In genomic region chr16:18185715-18186449, GRCm38 (mm10) we compare ENCODE assay signal across 22 mouse cellular contexts. TPM values are rescaled to one million over a fixed set of nuclear protein-coding genes. Genes with fewer than 3 reads are reported as not detected.
A peak's percentile ranks its signal among the peaks of the same experiment; 100 is the strongest.
DNase-seq lines count a peak whose midpoint lies in the region; ATAC-seq lines count a peak whose summit lies in the region.
"Had no signal": no experiment of that assay in that cellular context is flagged by ENCODE, and none has a peak within 500 bp of the region (broad histone marks: within the 10 kb centered on the region; RNA-seq: fewer than 3 reads in every experiment).

No protein-coding gene starts in this region.

- H3K27me3 ChIP-seq in megakaryocyte, embryonic 14.5 days (replicated peaks): peaks cover 48% of the 10 kb centered on the region
- H3K27me3 ChIP-seq in intestine, embryonic 15.5 days (replicated peaks): no peaks in the 10 kb centered on the region
- H3K27me3 ChIP-seq in limb, embryonic 12.5 days: peaks cover 49% of the 10 kb centered on the region
- H3K27me3 ChIP-seq: stomach, embryonic 15.5 days had no signal

- H3K9me3 ChIP-seq in megakaryocyte, embryonic 14.5 days: peaks cover 27% of the 10 kb centered on the region
- H3K9me3 ChIP-seq in intestine, embryonic 15.5 days: no peaks in the 10 kb centered on the region
- H3K9me3 ChIP-seq in limb, embryonic 12.5 days: no peaks in the 10 kb centered on the region
- H3K9me3 ChIP-seq: forebrain, embryonic 13.5 days; heart, embryonic 13.5 days; liver, embryonic 15.5 days; midbrain, embryonic 10.5 days; stomach, embryonic 15.5 days had no signal

- peak overlapping the region; percentile 25 for H3K4me3 ChIP-seq in megakaryocyte, embryonic 14.5 days (replicated peaks)
- H3K4me3 ChIP-seq in intestine, embryonic 15.5 days (replicated peaks): no peak overlapping the region
- no peak overlapping the region for H3K4me3 ChIP-seq in limb, embryonic 12.5 days (replicated peaks)
- H3K4me3 ChIP-seq: forebrain, embryonic 13.5 days; heart, embryonic 13.5 days; liver, embryonic 15.5 days; midbrain, embryonic 10.5 days; stomach, embryonic 15.5 days had no signal

- 33% methylated on average over 8 of the region's 8 CpGs for WGBS in intestine, embryonic 15.5 days
- 12% methylated on average over 8 of the region's 8 CpGs for WGBS in limb, embryonic 12.5 days

- peaks cover 6% of the 10 kb centered on the region for H3K36me3 ChIP-seq in megakaryocyte, embryonic 14.5 days (replicated peaks; ENCODE audit: low read length)
- H3K36me3 ChIP-seq in intestine, embryonic 15.5 days: no peaks in the 10 kb centered on the region
- no peaks in the 10 kb centered on the region for H3K36me3 ChIP-seq in limb, embryonic 12.5 days
- H3K36me3 ChIP-seq: heart, embryonic 13.5 days; liver, embryonic 15.5 days; midbrain, embryonic 10.5 days; stomach, embryonic 15.5 days had no signal

- intact Hi-C loops in left cerebral cortex, postnatal 4 days (cut with DNase I): no loop called here

- peak overlapping the region; percentile 36; the same call in 1 of the 2 replicates for H3K27ac ChIP-seq in intestine, embryonic 15.5 days
- peak overlapping the region; percentile 80 for H3K27ac ChIP-seq in limb, embryonic 12.5 days
- H3K27ac ChIP-seq: forebrain, embryonic 13.5 days; liver, embryonic 15.5 days; midbrain, embryonic 10.5 days; stomach, embryonic 15.5 days had no signal

- DNase-seq in right cerebral cortex, adult 2 months (ENCODE audit: low spot score in 2 of 2): no peak
- DNase-seq in left cerebral cortex, postnatal 4 days: no peak
- DNase-seq in right cerebral cortex, adult 18-20 months: no peak
- DNase-seq: cerebellum, adult 8-10 months; heart, postnatal 36 days; layer of hippocampus, postnatal 36 days; lung, postnatal 10 days; thymus, adult 2 months had no signal

- peak overlapping the region; percentile 28 for H3K4me2 ChIP-seq in intestine, embryonic 15.5 days (replicated peaks)
- H3K4me2 ChIP-seq in limb, embryonic 12.5 days: peak overlapping the region; percentile 39
- H3K4me2 ChIP-seq: forebrain, embryonic 13.5 days; heart, embryonic 13.5 days; liver, embryonic 15.5 days; stomach, embryonic 15.5 days had no signal

- peaks cover 59% of the 10 kb centered on the region for H3K4me1 ChIP-seq in megakaryocyte, embryonic 14.5 days
- peaks cover 26% of the 10 kb centered on the region for H3K4me1 ChIP-seq in intestine, embryonic 15.5 days (replicated peaks)
- peaks cover 59% of the 10 kb centered on the region for H3K4me1 ChIP-seq in limb, embryonic 12.5 days (replicated peaks)
- H3K4me1 ChIP-seq: forebrain, embryonic 13.5 days; liver, embryonic 15.5 days had no signal

- H3K9ac ChIP-seq in intestine, embryonic 15.5 days: no peak overlapping the region
- no peak overlapping the region for H3K9ac ChIP-seq in limb, embryonic 12.5 days (replicated peaks)
- H3K9ac ChIP-seq: forebrain, embryonic 13.5 days; heart, embryonic 13.5 days; liver, embryonic 15.5 days; stomach, embryonic 15.5 days had no signal

- no peak for ATAC-seq in megakaryocyte, adult 5-6 weeks (ENCODE audit: poor library complexity, severe bottlenecking)
- peak; percentile 80 for ATAC-seq in intestine, embryonic 15.5 days
- ATAC-seq in limb, embryonic 12.5 days (ENCODE audit: insufficient number of reproducible peaks, insufficient read depth, low FRiP score, low TSS enrichment, low read depth): peak; percentile 92
- ATAC-seq: forebrain, embryonic 13.5 days had no signal

RNA-seq across cellular contexts. Expression of gene Ccdc188, which starts 31.8 kb away (rescaled TPM):
- not detected in 2 replicates for polyA plus RNA-seq in megakaryocyte, embryonic 14.5 days (2012; ENCODE audit: insufficient read depth, low replicate concordance)
- total RNA-seq in megakaryocyte, adult 5-6 weeks (2015): not detected in 2 replicates
- not detected in 2 replicates for total RNA-seq in megakaryocyte, adult 5-6 weeks (2017)
- not detected in 2 replicates for polyA plus RNA-seq in intestine, embryonic 15.5 days (2015; fragmentation: Nextera tagmentation; extraction: Ambion mirVana)
- polyA plus RNA-seq in limb, embryonic 12.5 days (2016; fragmentation: Nextera tagmentation; extraction: Ambion mirVana): not detected in 2 replicates
- not detected for total RNA-seq in left cerebral cortex, postnatal 4 days (2021)
- total RNA-seq: adrenal gland, postnatal 4 days; ES-E14; granulocyte monocyte progenitor cell, adult 5-6 weeks; heart, postnatal 36 days; layer of hippocampus, postnatal 36 days had no signal
- polyA plus RNA-seq: forebrain, embryonic 13.5 days; heart, embryonic 13.5 days; liver, embryonic 15.5 days; midbrain, embryonic 10.5 days; spleen, adult 2 months; stomach, embryonic 15.5 days; urinary bladder, adult 2 months had no signal

RNA-seq across cellular contexts. Expression of gene Zdhhc8, which starts 49.1 kb away (rescaled TPM):
- polyA plus RNA-seq in megakaryocyte, embryonic 14.5 days (2012; ENCODE audit: insufficient read depth, low replicate concordance): 18.6 and 41.2 TPM in 2 replicates
- total RNA-seq in megakaryocyte, adult 5-6 weeks (2015): 5.1 and 5.8 TPM in 2 replicates
- total RNA-seq in megakaryocyte, adult 5-6 weeks (2017): 2.2 and 4.0 TPM in 2 replicates
- 11.5 and 11.6 TPM in 2 replicates for polyA plus RNA-seq in intestine, embryonic 15.5 days (2015; fragmentation: Nextera tagmentation; extraction: Ambion mirVana)
- 18.5 and 20.0 TPM in 2 replicates for polyA plus RNA-seq in limb, embryonic 12.5 days (2016; fragmentation: Nextera tagmentation; extraction: Ambion mirVana)
- 10 to 100 TPM; 53.8 to 54.4 TPM for total RNA-seq in left cerebral cortex, postnatal 4 days (2021)

RNA-seq across cellular contexts. Expression of gene Rtn4r, which starts 58.4 kb away (rescaled TPM):
- polyA plus RNA-seq in megakaryocyte, embryonic 14.5 days (2012; ENCODE audit: insufficient read depth, low replicate concordance): 56.5 and 164 TPM in 2 replicates
- total RNA-seq in megakaryocyte, adult 5-6 weeks (2015): 0.36 and 0.85 TPM in 2 replicates
- total RNA-seq in megakaryocyte, adult 5-6 weeks (2017): 0.26 TPM in 1 of 2 replicates, not detected in the other
- 4.1 and 4.7 TPM in 2 replicates for polyA plus RNA-seq in intestine, embryonic 15.5 days (2015; fragmentation: Nextera tagmentation; extraction: Ambion mirVana)
- 8.3 and 9.9 TPM in 2 replicates for polyA plus RNA-seq in limb, embryonic 12.5 days (2016; fragmentation: Nextera tagmentation; extraction: Ambion mirVana)
- 10 to 100 TPM; 63.1 to 63.3 TPM for total RNA-seq in left cerebral cortex, postnatal 4 days (2021)
